Mouse (Mus musculus) forebrain, embryonic 15.5 days (tissue): ENCODE results near the gene Prr5. TPM values are rescaled to one million over a fixed set of nuclear protein-coding genes. Genes with fewer than 3 reads are reported as not detected.
"Not testable (repeated sequence)": the region's sequence is repeated elsewhere in the genome, so short reads cannot be mapped to it uniquely, and the experiment has no call there.

Source experiments
- ATAC-seq: fragments of 200-750 bp; cut with Nextera tagmentation; replicated peaks from 2 replicates; pipeline ENCODE4 v1.8.0; 2017; ENCODE audit warnings: mild to moderate bottlenecking, moderate TSS enrichment, moderate library complexity
- H3K27ac ChIP-seq: fragments of 300-500 bp; sonication (generic); replicated peaks from 2 replicates; pipeline ENCODE4 v1.5.1; 2015; ENCODE audit warnings: mild to moderate bottlenecking, inconsistent platforms
- H3K27me3 ChIP-seq: fragments of 300-500 bp; sonication (generic); 2 replicates; pipeline ENCODE4 v1.6.1; 2015; ENCODE audit warnings: inconsistent platforms
- H3K36me3 ChIP-seq: fragments of 300-500 bp; sonication (generic); 2 replicates; pipeline ENCODE4 v1.6.1; 2015; ENCODE audit warnings: mild to moderate bottlenecking, inconsistent platforms
- H3K4me1 ChIP-seq: fragments of 300-500 bp; sonication (generic); 2 replicates; pipeline ENCODE4 v1.6.1; 2015; ENCODE audit warnings: inconsistent platforms
- H3K4me2 ChIP-seq: fragments of 300-500 bp; sonication (generic); replicated peaks from 2 replicates; pipeline ENCODE4 v1.6.1; 2015; ENCODE audit warnings: mild to moderate bottlenecking, inconsistent platforms
- H3K4me3 ChIP-seq: fragments of 300-500 bp; sonication (generic); 2 replicates; pipeline ENCODE4 v1.5.1; 2015; ENCODE audit warnings: mild to moderate bottlenecking, inconsistent platforms
- H3K9ac ChIP-seq: fragments of 300-500 bp; sonication (generic); replicated peaks from 2 replicates; pipeline ENCODE4 v1.6.1; 2015; ENCODE audit warnings: mild to moderate bottlenecking, inconsistent platforms
- H3K9me3 ChIP-seq: fragments of 300-500 bp; sonication (generic); 2 replicates; pipeline ENCODE4 v1.6.1; 2016; ENCODE audit warnings: inconsistent platforms
- WGBS: fragments of 180-500 bp; shearing (Covaris S2); methylation state at CpG from one replicate; pipeline ENCODE4 v1.1.7; 2015; ENCODE audit warnings: mixed read lengths; 5-methylcytosine and 5-hydroxymethylcytosine counted together
- polyA plus RNA-seq: library from polyadenylated mRNA; unstranded; fragments of >200 nt; fragmentation: Nextera tagmentation; extraction: Ambion mirVana; gene quantifications from 2 replicates; pipeline ENCODE4 v1.2.1, GENCODE M21; 2015

Gene Prr5
- polyA plus RNA-seq, 1 experiment from 2014 or later, result 11.5 TPM

DNA sequence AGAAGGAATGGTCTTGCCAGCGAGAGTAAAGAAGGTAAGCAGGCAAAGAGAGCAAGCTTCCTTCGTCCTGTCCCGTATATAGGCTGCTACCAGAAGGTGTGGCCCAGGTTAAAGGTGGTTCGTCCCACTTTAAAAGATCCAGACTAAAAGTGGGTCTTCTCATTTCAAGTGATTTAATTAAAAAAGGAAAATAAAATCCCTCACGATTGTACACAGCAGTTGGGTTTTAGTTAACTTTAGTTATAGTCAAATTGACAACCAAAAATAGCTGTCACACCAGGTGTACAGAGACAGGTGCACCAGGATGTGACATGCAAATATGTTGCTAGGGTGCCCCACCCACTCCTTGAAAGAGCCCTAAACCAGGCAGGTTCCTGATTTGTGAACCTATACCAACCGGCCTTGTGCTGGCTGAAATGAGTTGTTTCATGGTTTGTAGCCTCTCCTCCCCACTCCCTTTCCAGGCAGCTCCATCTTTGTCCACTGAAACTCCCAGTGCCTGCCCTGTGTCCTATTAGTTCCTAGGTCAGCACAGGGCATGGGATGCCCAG, 36.0 kb downstream of the Prr5 start:
- WGBS, result 89% methylated on average over 6 of the region's 6 CpGs
- no peak for ATAC-seq
- H3K36me3 ChIP-seq, result no peaks in the 10 kb centered on the region
- H3K9ac ChIP-seq, result no peak overlapping the region
- H3K4me3 ChIP-seq, result no peak overlapping the region
- H3K9me3 ChIP-seq, result no peaks in the 10 kb centered on the region
- no peaks in the 10 kb centered on the region for H3K27me3 ChIP-seq
- H3K4me2 ChIP-seq, result no peak overlapping the region
- no peak overlapping the region for H3K27ac ChIP-seq
- no peaks in the 10 kb centered on the region for H3K4me1 ChIP-seq

DNA sequence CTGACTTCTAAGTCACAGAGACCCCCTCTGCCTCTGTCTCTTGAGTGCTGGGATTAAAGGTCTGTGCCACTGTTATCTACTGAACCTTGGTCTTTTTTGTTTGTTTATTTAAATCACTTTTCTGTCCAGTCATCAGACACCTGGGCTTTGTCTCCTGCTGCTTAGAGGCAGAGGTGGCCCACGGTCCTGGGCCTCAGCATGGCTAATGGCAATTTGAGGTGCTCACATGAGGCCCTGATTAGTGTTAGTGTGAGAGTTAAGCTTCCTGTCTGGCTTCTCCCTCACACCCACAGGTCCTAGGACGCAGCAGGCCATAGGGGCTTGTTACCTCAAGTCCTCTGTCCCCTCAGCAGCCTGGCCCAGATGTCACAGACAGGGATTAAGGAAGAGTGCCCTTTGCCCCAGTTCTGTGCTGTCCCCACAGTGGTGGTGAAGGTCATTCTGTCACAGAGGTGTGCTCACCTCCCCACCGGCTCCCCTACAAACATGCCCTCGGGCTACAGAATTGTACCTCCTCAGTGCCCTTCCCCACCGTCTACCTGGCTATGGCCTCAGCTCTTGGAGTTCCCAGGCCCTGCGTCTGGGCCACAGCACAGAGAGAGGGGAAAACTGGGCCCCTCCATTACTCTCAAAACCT, 37.7 kb downstream of the Prr5 start:
- Histone ChIP-seq H3K36me3 (no peaks in the 10 kb centered on the region), H3K4me2 (no peak overlapping the region), H3K4me3 (no peak overlapping the region), H3K9me3 (no peaks in the 10 kb centered on the region), H3K27ac (no peak overlapping the region), H3K9ac (no peak overlapping the region), H3K27me3 (no peaks in the 10 kb centered on the region), H3K4me1 (no peaks in the 10 kb centered on the region)
- 86% methylated on average over 6 of the region's 6 CpGs for WGBS
- ATAC-seq, result no peak

DNA sequence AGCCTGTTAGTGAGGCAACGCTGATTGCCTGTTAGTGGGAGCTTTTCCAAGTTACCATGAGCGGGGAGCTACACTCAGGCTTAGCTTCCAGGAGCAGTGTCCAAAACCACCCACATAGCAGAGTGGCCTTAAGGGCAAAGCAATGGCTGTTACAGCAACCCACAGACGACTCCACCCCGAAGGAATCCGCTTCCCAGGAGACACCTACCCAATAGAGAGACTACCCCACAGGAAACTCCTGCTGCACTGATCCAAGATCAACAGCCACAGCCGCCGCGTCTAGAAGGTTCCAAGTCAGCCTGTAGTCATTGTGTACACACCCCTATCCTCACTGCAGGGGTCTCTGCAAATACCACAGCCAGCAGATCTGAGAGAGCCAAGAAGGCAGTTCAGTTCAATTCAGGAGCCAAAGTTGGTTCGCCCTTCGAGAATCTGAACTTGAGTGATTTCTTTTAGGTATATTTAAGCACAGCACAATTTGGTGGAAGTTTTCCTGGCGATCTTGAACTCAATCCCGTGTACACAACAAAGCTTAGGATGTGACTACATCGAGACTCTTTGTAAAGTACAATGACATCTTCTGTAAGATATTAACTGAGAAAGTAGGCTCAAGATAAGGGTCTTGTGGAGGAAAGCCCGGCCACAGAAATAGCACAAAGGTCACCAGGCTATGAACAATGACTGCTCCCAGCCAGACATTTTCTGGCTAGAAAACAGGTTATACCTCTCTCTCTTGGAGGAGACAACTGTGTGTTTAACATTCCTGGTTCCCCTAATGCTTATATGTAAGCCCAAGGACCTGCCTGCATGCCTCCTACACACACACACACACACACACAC, 43.4 kb downstream of the Prr5 start:
- H3K27me3 ChIP-seq, result no peaks in the 10 kb centered on the region
- no peak overlapping the region for H3K4me3 ChIP-seq
- ATAC-seq, result no peak
- peaks cover 8% of the 10 kb centered on the region for H3K4me1 ChIP-seq
- H3K4me2 ChIP-seq, result no peak overlapping the region
- 67% methylated on average over 14 of the region's 14 CpGs for WGBS
- H3K36me3 ChIP-seq, result no peaks in the 10 kb centered on the region
- H3K9me3 ChIP-seq, result no peaks in the 10 kb centered on the region
- no peak overlapping the region for H3K9ac ChIP-seq
- H3K27ac ChIP-seq, result no peak overlapping the region

DNA sequence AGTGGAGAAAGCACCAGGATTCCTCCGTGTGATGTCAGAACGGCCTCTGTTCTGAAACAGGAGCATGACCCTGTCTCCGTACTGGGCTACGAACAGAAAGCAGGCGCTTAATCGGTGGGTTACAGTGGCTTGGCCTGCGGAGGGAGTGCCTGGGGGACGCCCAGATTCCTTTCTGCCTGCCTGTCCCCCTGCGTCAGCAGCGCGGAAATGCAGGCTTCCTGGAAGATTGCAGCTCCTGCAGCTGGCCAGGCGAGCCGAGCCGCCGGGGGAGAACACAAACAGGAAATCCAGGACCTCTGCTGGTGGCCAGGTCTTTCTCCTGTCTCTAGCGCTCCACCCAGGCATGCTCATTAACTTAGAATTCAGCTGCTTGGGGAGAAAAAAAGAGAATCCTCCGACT, 45.3 kb downstream of the Prr5 start:
- H3K4me1 ChIP-seq, result peaks cover 9% of the 10 kb centered on the region
- peaks cover 12% of the 10 kb centered on the region for H3K27me3 ChIP-seq
- H3K36me3 ChIP-seq, result no peaks in the 10 kb centered on the region
- WGBS, result 2% methylated on average over 17 of the region's 17 CpGs
- peak overlapping the region; percentile 38 for H3K9ac ChIP-seq
- no peaks in the 10 kb centered on the region for H3K9me3 ChIP-seq
- peak; percentile 53; the same call in 1 of the 2 replicates for ATAC-seq
- peak overlapping the region; percentile 37 for H3K4me2 ChIP-seq
- peak overlapping the region; percentile 10 for H3K4me3 ChIP-seq
- peak overlapping the region; percentile 61 for H3K27ac ChIP-seq

DNA sequence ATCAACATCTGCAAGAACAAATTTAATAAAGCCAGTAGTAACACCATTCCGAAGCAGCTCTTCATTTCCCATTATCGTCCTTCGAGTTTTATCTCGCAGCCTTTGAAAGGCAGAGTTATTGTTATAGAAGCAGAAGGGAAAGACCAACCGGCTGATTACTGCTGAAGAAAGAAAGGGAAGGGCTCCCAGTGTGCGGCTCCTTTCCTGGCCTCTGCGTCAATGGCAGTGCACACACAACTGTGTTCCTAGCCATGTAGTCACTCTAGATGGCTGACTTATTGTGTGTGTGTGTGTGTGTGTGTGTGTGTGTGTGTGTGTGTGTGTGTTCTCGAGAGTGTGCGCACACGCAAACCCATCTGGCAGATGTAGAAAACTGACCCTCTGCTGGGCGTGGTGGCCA, 45.7 kb downstream of the Prr5 start:
- ATAC-seq, result no peak
- Histone ChIP-seq H3K4me2 (peak overlapping the region; percentile 37), H3K4me3 (peak overlapping the region; percentile 10), H3K36me3 (no peaks in the 10 kb centered on the region), H3K27me3 (peaks cover 16% of the 10 kb centered on the region), H3K27ac (peak overlapping the region; percentile 61), H3K9me3 (no peaks in the 10 kb centered on the region), H3K4me1 (peaks cover 13% of the 10 kb centered on the region), H3K9ac (peak overlapping the region; percentile 38)
- WGBS, result 38% methylated on average over 11 of the region's 11 CpGs

DNA sequence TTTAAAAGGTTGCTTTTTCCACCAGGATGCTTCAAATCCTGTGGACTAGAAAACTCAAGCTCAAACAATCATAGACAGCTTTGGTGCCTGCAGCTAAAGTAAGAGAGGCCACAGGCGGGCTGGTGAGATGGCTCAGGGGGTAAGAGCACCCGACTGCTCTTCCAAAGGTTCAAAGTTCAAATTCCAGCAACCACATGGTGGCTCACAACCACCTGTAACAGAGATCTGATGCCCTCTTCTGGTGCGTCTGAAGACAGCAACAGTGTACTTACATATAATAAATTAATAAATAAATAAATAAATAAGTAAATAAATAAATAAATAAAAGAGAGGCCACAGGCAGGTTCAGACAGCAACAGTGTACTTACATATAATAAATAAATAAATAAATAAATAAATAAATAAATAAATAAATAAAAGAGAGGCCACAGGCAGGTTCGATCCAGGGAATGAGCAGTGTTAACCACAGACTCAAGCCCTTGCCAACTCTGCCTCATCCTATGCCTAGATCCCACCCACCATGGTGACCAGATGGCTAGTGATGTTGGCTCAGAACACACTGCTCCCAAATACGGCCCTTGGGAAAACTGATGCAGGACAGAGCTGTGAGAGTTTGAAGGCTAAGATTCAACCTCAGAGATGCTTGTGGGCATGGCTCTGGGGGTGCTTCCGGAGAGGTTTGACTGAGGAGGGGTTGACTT, 48.3 kb downstream of the Prr5 start:
- H3K27ac ChIP-seq, H3K4me3 ChIP-seq, H3K4me2 ChIP-seq, H3K36me3 ChIP-seq, H3K9ac ChIP-seq, H3K9me3 ChIP-seq, ATAC-seq: not testable (repeated sequence)
- 72% methylated on average over 6 of the region's 6 CpGs for WGBS
- Histone ChIP-seq H3K27me3 (peaks cover 27% of the 10 kb centered on the region), H3K4me1 (peaks cover 20% of the 10 kb centered on the region)

DNA sequence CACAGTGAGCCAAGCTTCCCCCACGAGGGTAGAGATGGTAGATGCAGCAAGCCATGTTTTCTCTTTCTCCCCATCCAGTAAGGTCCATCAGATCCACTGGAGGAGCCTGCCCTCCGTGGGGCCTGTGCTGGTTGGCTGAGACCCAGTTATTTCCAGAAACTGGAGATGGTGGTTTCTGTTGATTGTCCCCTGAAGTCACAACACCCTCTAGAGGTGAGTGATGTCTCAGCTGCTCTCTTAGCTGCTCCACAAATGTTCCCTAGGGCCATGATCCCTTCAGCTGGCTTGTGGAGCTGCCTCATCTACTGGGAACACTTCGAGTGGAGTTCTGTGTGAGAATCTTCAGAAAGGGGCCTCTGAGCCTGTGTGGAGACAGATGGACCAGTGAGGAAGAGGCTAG, 49.4 kb downstream of the Prr5 start:
- no peak for ATAC-seq
- H3K4me1 ChIP-seq, result peaks cover 20% of the 10 kb centered on the region
- H3K27me3 ChIP-seq, result peaks cover 27% of the 10 kb centered on the region
- no peak overlapping the region for H3K4me3 ChIP-seq
- H3K27ac ChIP-seq, result no peak overlapping the region
- H3K36me3 ChIP-seq, result no peaks in the 10 kb centered on the region
- 63% methylated on average over 3 of the region's 3 CpGs for WGBS
- no peaks in the 10 kb centered on the region for H3K9me3 ChIP-seq
- H3K4me2 ChIP-seq, result no peak overlapping the region
- no peak overlapping the region for H3K9ac ChIP-seq

DNA sequence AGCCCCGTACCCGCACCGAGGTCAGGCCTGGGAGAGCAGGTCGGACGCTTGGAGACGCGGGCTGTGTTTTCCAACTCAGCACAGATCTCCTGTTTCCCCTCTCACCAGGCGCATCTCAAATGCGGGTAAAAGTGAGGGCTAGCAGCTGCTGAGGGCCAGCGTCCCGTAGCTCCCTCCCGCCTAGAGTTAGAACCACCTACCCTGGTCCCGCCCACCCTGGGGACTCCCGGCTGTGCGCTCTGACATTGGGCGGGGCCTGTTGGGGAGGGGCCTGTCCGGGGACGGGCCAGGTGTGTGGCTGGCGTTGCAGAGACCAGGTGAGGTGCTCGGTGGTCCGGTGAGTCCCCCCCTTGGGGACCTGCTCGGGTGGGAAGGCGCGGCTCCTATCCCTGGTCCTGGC, 50.4 kb downstream of the Prr5 start, which contains the start of gene Arhgap8:
Gene Arhgap8 (plus strand): TSS at position 262 of the 400 bp plus-strand sequence.
- Histone ChIP-seq H3K27ac (no peak within 1 kb of the TSS), H3K27me3 (peaks cover 27% of the 10 kb centered on the region), H3K4me1 (peaks cover 17% of the 10 kb centered on the region), H3K36me3 (no peaks in the 10 kb centered on the region), H3K9me3 (no peaks in the 10 kb centered on the region), H3K4me2 (peak within 1 kb of the TSS; percentile 32), H3K4me3 (0 out of 2 replicates have a peak within 1 kb of the TSS, but pooled peaks have one; percentile 6), H3K9ac (0 out of 2 replicates have a peak within 1 kb of the TSS, but pooled peaks have one; percentile 4)
- WGBS, result 4% methylated on average over 20 of the region's 24 CpGs
- no peak for ATAC-seq

DNA sequence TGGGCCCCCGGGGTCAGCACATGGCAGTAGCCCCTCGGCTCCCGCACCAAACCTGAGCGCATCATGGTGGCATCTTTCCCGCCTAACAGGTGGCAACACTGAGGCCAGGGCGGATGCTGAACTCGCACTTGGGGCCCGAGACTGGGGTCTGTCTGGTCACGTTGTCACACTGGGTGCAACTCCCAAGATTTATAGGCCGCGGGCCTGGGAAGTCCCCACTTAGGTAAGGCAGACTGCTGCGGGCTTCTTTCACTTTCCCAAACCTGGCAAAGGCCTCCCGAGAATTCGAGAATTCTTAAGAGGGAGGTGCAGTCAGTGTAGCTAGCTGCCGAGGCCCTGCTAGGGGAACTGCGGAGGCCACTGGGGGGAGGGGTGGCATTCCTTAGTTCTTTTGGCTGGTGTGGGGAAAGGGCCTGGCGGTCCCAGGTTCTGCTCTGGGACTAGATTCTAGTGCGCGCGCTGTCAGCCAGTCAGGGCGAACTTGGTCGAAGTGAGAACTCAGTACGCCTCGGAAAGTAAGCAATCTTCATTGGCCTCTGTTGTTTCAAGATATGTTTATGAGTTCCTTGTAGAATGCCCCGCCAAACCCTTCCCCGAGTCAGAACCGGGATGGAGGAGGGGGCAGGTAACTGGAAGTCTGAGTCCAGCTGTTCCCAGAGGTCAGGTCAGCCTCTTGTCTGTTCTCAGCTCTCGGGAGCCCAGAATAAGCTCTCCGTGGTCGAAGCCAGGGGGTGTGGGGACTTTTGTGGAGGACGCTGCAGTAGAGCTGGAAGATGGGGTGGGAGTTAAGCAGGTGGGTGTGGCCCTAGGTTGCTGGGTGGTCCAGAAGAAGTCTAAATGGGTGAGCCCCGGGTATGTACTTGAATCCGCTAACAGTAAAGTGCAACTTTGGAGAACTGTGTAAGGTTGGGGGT, 51.1 kb downstream of the Prr5 start:
- H3K27me3 ChIP-seq, result peaks cover 27% of the 10 kb centered on the region
- no peak for ATAC-seq
- H3K9me3 ChIP-seq, result no peaks in the 10 kb centered on the region
- H3K36me3 ChIP-seq, result no peaks in the 10 kb centered on the region
- H3K4me2 ChIP-seq, result peak overlapping the region; percentile 32
- peaks cover 12% of the 10 kb centered on the region for H3K4me1 ChIP-seq
- no peak overlapping the region for H3K27ac ChIP-seq
- 6% methylated on average over 33 of the region's 33 CpGs for WGBS
- 0 out of 2 replicates have a peak overlapping the region, but pooled peaks have one; percentile 4 for H3K9ac ChIP-seq
- H3K4me3 ChIP-seq, result no peak overlapping the region

DNA sequence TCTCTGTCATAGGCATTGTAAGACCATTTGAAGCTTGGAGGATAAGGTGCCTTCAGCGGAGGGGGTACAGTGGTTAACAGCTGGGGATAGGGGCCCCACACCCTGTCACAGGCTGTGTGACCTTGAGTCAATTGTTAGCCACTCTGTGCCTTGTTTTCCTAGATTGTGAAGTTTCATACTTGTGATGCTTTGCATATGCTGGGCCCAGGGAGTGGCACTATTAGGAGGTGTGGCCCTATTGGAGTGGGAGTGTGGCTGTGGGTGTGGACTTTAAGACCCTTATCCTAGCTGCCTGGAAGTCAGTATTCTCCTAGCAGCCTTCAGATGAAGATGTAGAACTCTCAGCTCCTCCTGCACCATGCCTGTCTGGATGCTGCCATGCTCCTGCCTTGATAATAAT, 54.2 kb downstream of the Prr5 start:
- not testable (repeated sequence) for H3K9me3 ChIP-seq, H3K36me3 ChIP-seq, H3K4me2 ChIP-seq, H3K27ac ChIP-seq, H3K4me3 ChIP-seq, H3K9ac ChIP-seq, ATAC-seq
- 91% methylated on average over 1 of the region's 1 CpGs for WGBS
- H3K27me3 ChIP-seq, result peaks cover 26% of the 10 kb centered on the region
- peaks cover 17% of the 10 kb centered on the region for H3K4me1 ChIP-seq

DNA sequence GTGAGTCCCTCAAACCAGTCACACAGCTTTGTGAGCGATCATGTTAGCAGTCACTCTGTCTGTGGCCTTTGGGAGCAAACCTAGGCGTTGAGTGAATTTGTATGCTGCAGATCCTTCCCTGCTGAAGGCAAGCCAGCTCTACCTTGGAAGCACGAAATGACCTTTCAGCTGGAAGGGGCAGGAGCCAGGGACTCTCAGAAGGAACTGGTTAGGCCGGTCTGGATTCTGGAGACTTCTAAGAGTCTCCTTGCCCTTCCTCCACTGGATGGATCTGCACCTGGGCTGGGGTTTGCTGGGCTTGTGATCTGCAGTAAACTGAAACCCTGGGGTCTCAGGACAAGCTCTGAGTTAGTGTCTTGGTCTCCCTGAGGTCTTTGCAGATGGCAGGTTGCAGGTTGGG, 54.8 kb downstream of the Prr5 start:
- H3K36me3 ChIP-seq, result no peaks in the 10 kb centered on the region
- ATAC-seq, result no peak

More for the DNA sequence above, 54.8 kb downstream of the Prr5 start:
- Histone ChIP-seq H3K4me1 (peaks cover 17% of the 10 kb centered on the region), H3K9me3 (no peaks in the 10 kb centered on the region), H3K27ac (no peak overlapping the region), H3K27me3 (peaks cover 20% of the 10 kb centered on the region), H3K9ac (no peak overlapping the region), H3K4me2 (no peak overlapping the region), H3K4me3 (no peak overlapping the region)
- 73% methylated on average over 4 of the region's 4 CpGs for WGBS
